Mouse (Mus musculus): ENCODE data around the gene Ptpn9. TPM values are rescaled to one million over a fixed set of nuclear protein-coding genes. Genes with fewer than 3 reads are reported as not detected.

The Ptpn9 gene
- total and polyA plus RNA-seq, 3 experiments: 10.4 to 21.3 (median 10.4) TPM

DNA sequence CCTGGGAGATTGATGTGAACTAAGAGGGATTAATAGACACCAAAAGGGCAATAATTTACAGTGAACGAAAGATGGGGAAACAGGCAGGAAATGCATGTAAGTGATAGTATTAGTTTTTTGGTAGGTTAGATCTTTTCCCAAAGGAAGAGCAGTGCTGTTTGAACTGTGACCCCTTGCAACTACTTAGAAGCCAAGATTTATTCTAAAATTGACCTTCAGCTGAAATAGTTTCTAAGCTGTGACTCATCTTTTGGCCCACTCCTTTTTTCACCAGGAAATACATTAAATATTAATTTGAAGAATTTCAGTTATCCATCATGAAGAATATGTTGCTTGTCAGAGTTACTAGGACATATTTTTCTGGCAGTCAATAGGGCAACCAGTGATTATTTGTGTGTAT, 19.0 kb downstream of the Ptpn9 start:
- no peaks in the 10 kb centered on the region for H3K4me1 ChIP-seq (ENCODE audit: control insufficient read depth in 1 of 2, insufficient read depth in 2 of 2)
- in situ Hi-C loops (cut with MboI; ENCODE audit: low pct_ligation_motif_present, low pct_unique_long_range_greater_than_20kb, low sequenced_read_pairs) (no loop called here), dilution Hi-C loops (cut with MboI; ENCODE audit: extremely low pct_ligation_motif_present, extremely low pct_unique_long_range_greater_than_20kb, low sequenced_read_pairs) (no loop called here)
- no peak for TF ChIP-seq MXI1 (IDR thresholded peaks at IDR 0.05; ENCODE audit: low read depth, low read length)
- no peak for TF ChIP-seq ZNF384 (IDR thresholded peaks at IDR 0.05; ENCODE audit: low read depth, low read length)
- TF ChIP-seq NELFE (IDR thresholded peaks at IDR 0.05; ENCODE audit: low read depth, low read length): no peak
- no peak for TF ChIP-seq PAX5 (IDR thresholded peaks at IDR 0.05; ENCODE audit: low read length)
- TF ChIP-seq POLR2AphosphoS2 (IDR thresholded peaks at IDR 0.05; ENCODE audit: low read depth, low read length): no peak
- no peak for TF ChIP-seq RAD21 (IDR thresholded peaks at IDR 0.05; ENCODE audit: low read depth, low read length)
- no peak for TF ChIP-seq POLR2A (IDR thresholded peaks at IDR 0.05; ENCODE audit: low read depth, low read length)
- no peak for TF ChIP-seq RCOR1 (conservative IDR thresholded peaks at IDR 0.05; ENCODE audit: low read depth, low read length)
- H3K27ac ChIP-seq (ENCODE audit: insufficient read depth, low read depth): no peak overlapping the region
- H3K4me3 ChIP-seq (replicated peaks in 1 of 3; ENCODE audit: low read depth in 2 of 3, low read length in 2 of 3, poor library complexity in 1 of 3): no peak overlapping the region
- peaks cover 7% of the 10 kb centered on the region for H3K9me3 ChIP-seq (replicated peaks; ENCODE audit: low read length)
- H3K9ac ChIP-seq (ENCODE audit: insufficient read depth, low read depth): no peak overlapping the region
- DNase-seq (ENCODE audit: extremely low read depth): no peak
- no peaks in the 10 kb centered on the region for H3K27me3 ChIP-seq (replicated peaks)
- H3K36me3 ChIP-seq (replicated peaks in 1 of 2; ENCODE audit: control insufficient read depth in 1 of 2, insufficient read depth in 1 of 2, low read length in 1 of 2): peaks cover 0 to 18% of the 10 kb centered on the region in 2 experiments
- 0 out of 2 replicates have a peak, but pooled peaks cover 2% of the 10 kb centered on the region for H3K79me2 ChIP-seq (replicated peaks; ENCODE audit: control insufficient read depth, extremely low read depth, insufficient read depth, poor library complexity, severe bottlenecking)
- no peak overlapping the region for H3K4me2 ChIP-seq (ENCODE audit: insufficient read depth, low read depth, poor library complexity, severe bottlenecking)

DNA sequence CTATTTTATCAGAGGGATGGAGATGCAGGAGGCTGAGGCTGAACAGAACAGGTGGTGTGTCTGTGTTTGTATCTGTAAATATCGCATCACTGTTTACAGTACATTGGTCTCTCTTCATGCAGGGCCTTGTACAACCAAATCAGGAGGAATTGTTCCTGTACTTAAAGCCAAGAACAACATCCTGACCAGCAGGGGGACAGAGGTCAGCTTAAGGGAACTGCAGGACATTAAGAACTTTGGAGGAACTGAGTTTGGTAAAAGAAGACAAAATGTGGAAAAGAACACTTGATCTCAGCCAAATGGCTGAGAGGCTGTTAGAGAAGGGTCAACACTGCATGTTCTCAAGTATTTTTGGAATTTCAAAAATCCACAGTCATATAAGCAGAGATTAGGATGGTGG, 20.0 kb downstream of the Ptpn9 start:
- no peak for DNase-seq (ENCODE audit: extremely low read depth)
- Histone ChIP-seq H3K4me1 (ENCODE audit: control insufficient read depth in 1 of 2, insufficient read depth in 2 of 2) (no peaks in the 10 kb centered on the region), H3K9ac (ENCODE audit: insufficient read depth, low read depth) (no peak overlapping the region), H3K79me2 (replicated peaks; ENCODE audit: control insufficient read depth, extremely low read depth, insufficient read depth, poor library complexity, severe bottlenecking) (0 out of 2 replicates have a peak, but pooled peaks cover 2% of the 10 kb centered on the region), H3K36me3 (replicated peaks in 1 of 2; ENCODE audit: control insufficient read depth in 1 of 2, insufficient read depth in 1 of 2, low read length in 1 of 2) (peaks cover 0 to 16% of the 10 kb centered on the region in 2 experiments), H3K9me3 (replicated peaks; ENCODE audit: low read length) (peaks cover 7% of the 10 kb centered on the region), H3K27me3 (replicated peaks) (no peaks in the 10 kb centered on the region), H3K4me2 (ENCODE audit: insufficient read depth, low read depth, poor library complexity, severe bottlenecking) (no peak overlapping the region), H3K4me3 (replicated peaks in 1 of 3; ENCODE audit: low read depth in 2 of 3, low read length in 2 of 3, poor library complexity in 1 of 3) (no peak overlapping the region), H3K27ac (ENCODE audit: insufficient read depth, low read depth) (no peak overlapping the region)
- TF ChIP-seq MAFK (IDR thresholded peaks at IDR 0.05; ENCODE audit: insufficient replicate concordance, low read length): no peak
- TF ChIP-seq CTCF (conservative IDR thresholded peaks at IDR 0.05 in 1 of 2, IDR thresholded peaks at IDR 0.05 in 1 of 2; ENCODE audit: low read depth in 2 of 2, low read length in 2 of 2): 0 out of 4 replicates have a peak, but pooled peaks of 1 of the 2 experiments have one; percentile 4
- dilution Hi-C loops (cut with MboI; ENCODE audit: extremely low pct_ligation_motif_present, extremely low pct_unique_long_range_greater_than_20kb, low sequenced_read_pairs) (no loop called here), in situ Hi-C loops (cut with MboI; ENCODE audit: low pct_ligation_motif_present, low pct_unique_long_range_greater_than_20kb, low sequenced_read_pairs) (no loop called here)

DNA sequence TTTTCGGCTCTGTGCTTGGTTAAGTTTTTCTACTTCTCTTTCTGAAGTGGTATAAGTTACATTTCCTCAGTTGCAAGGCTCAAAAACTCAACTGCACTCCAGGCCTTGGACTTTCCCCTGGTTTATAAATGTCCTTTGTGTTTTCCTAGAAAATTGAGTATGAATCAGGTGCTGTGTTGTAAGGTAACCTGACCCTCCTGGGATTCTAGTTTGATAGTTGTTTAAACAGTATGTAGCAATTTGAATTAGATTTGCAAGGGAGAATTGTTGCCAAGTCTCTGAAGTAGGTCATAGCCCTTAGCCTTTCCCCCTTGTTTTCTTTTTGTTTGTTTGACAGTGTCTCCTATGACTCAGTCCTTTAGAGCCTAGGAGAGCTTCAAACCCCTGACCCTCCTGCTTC, 22.9 kb downstream of the Ptpn9 start:
- dilution Hi-C loops (cut with MboI; ENCODE audit: extremely low pct_ligation_motif_present, extremely low pct_unique_long_range_greater_than_20kb, low sequenced_read_pairs) (no loop called here), in situ Hi-C loops (cut with MboI; ENCODE audit: low pct_ligation_motif_present, low pct_unique_long_range_greater_than_20kb, low sequenced_read_pairs) (no loop called here)
- no peak overlapping the region for H3K27ac ChIP-seq (ENCODE audit: insufficient read depth, low read depth)
- H3K4me2 ChIP-seq (ENCODE audit: insufficient read depth, low read depth, poor library complexity, severe bottlenecking): no peak overlapping the region
- H3K36me3 ChIP-seq (replicated peaks in 1 of 2; ENCODE audit: control insufficient read depth in 1 of 2, insufficient read depth in 1 of 2, low read length in 1 of 2): peaks cover 8 to 33% of the 10 kb centered on the region in 2 experiments
- H3K9me3 ChIP-seq (replicated peaks; ENCODE audit: low read length): peaks cover 7% of the 10 kb centered on the region
- H3K4me3 ChIP-seq (replicated peaks in 1 of 3; ENCODE audit: low read depth in 2 of 3, low read length in 2 of 3, poor library complexity in 1 of 3): no peak overlapping the region
- DNase-seq (ENCODE audit: extremely low read depth): no peak
- H3K4me1 ChIP-seq (ENCODE audit: control insufficient read depth in 1 of 2, insufficient read depth in 2 of 2): no peaks in the 10 kb centered on the region
- 0 out of 2 replicates have a peak, but pooled peaks cover 2% of the 10 kb centered on the region for H3K79me2 ChIP-seq (replicated peaks; ENCODE audit: control insufficient read depth, extremely low read depth, insufficient read depth, poor library complexity, severe bottlenecking)
- no peaks in the 10 kb centered on the region for H3K27me3 ChIP-seq (replicated peaks)
- TF ChIP-seq UBTF (IDR thresholded peaks at IDR 0.05; ENCODE audit: low read depth, low read length): no peak
- no peak for TF ChIP-seq ZC3H11A (IDR thresholded peaks at IDR 0.05; ENCODE audit: low read depth, low read length)
- TF ChIP-seq CHD2 (IDR thresholded peaks at IDR 0.05; ENCODE audit: low read length): no peak
- TF ChIP-seq RAD21 (IDR thresholded peaks at IDR 0.05; ENCODE audit: low read depth, low read length): no peak
- no peak for TF ChIP-seq SMC3 (IDR thresholded peaks at IDR 0.05; ENCODE audit: low read depth, low read length)
- no peak for TF ChIP-seq MEF2A (IDR thresholded peaks at IDR 0.05; ENCODE audit: borderline replicate concordance, low read depth, low read length)
- no peak for TF ChIP-seq KAT2A (IDR thresholded peaks at IDR 0.05; ENCODE audit: insufficient replicate concordance, low read length)
- no peak for TF ChIP-seq BHLHE40 (IDR thresholded peaks at IDR 0.05; ENCODE audit: low read depth, low read length)
- no peak for TF ChIP-seq USF1 (IDR thresholded peaks at IDR 0.05; ENCODE audit: low read depth, low read length)
- no peak for TF ChIP-seq HCFC1 (IDR thresholded peaks at IDR 0.05; ENCODE audit: low read depth, low read length)
- TF ChIP-seq ZNF384 (IDR thresholded peaks at IDR 0.05; ENCODE audit: low read depth, low read length): no peak
- TF ChIP-seq ZKSCAN1 (IDR thresholded peaks at IDR 0.05; ENCODE audit: borderline replicate concordance, low read depth, low read length): no peak
- no peak for TF ChIP-seq TBP (conservative IDR thresholded peaks at IDR 0.05; ENCODE audit: low read depth, low read length)
- TF ChIP-seq EP300 (IDR thresholded peaks at IDR 0.05; ENCODE audit: low read length): no peak
- TF ChIP-seq POLR2AphosphoS2 (IDR thresholded peaks at IDR 0.05; ENCODE audit: low read depth, low read length): no peak
- TF ChIP-seq SIN3A (IDR thresholded peaks at IDR 0.05; ENCODE audit: low read length): no peak
- TF ChIP-seq E2F4 (IDR thresholded peaks at IDR 0.05; ENCODE audit: insufficient replicate concordance, low read depth, low read length): no peak
- no peak for TF ChIP-seq ZMIZ1 (IDR thresholded peaks at IDR 0.05; ENCODE audit: low read depth, low read length)
- no peak for TF ChIP-seq PAX5 (IDR thresholded peaks at IDR 0.05; ENCODE audit: low read length)
- no peak overlapping the region for H3K9ac ChIP-seq (ENCODE audit: insufficient read depth, low read depth)

Measured in CH12.LX (cell line).